Mouse (Mus musculus): ENCODE results near the gene Gpsm2. TPM values are rescaled to one million over a fixed set of nuclear protein-coding genes. Genes with fewer than 3 reads are reported as not detected.

Gene Gpsm2
- polyA plus RNA-seq, 1 experiment from 2014 or later: 85.3 TPM

DNA sequence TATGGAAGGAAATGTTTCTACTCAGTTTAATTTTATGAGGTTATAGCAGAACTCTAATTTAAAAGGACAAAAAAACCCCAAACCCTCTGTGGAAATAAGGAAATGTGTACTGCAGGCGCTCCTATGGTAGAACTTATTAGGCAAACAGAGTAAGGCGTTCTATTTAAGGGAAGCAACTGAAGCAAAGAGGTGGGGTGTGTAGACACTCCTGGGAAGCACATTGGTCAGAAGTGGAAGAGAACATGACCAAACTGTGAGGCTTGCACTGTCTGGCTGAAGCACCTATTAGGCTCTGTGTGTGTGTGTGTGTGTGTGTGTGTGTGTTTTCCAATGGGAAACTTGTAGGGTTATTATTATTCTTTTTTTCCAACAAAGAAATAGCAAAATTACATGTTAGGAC, 2.8 kb downstream of the Gpsm2 start:
- no peaks in the 10 kb centered on the region for H3K9me3 ChIP-seq (replicated peaks)
- no peak for DNase-seq (ENCODE audit: low spot score)
- H3K27me3 ChIP-seq (ENCODE audit: low read depth, poor library complexity, severe bottlenecking): no peaks in the 10 kb centered on the region
- H3K27ac ChIP-seq: no peak overlapping the region
- H3K36me3 ChIP-seq: peaks cover 26% of the 10 kb centered on the region
- peaks cover 29% of the 10 kb centered on the region for H3K4me1 ChIP-seq
- 0 out of 2 replicates have a peak overlapping the region, but pooled peaks have one; percentile 10 for H3K4me3 ChIP-seq
- WGBS: 91% methylated on average over 2 of the region's 2 CpGs

- DNase-seq (ENCODE audit: low spot score): no peak
- H3K4me3 ChIP-seq: no peak overlapping the region
- no peaks in the 10 kb centered on the region for H3K27me3 ChIP-seq (ENCODE audit: low read depth, poor library complexity, severe bottlenecking)
- H3K36me3 ChIP-seq: peaks cover 30% of the 10 kb centered on the region
- WGBS: 79% methylated on average over 3 of the region's 3 CpGs
- H3K27ac ChIP-seq: no peak overlapping the region
- H3K4me1 ChIP-seq: peaks cover 32% of the 10 kb centered on the region
- H3K9me3 ChIP-seq (replicated peaks): no peaks in the 10 kb centered on the region
Measured at GRCm38 (mm10) chr3:108717896-108718502, 4.1 kb downstream of the Gpsm2 start.

DNA sequence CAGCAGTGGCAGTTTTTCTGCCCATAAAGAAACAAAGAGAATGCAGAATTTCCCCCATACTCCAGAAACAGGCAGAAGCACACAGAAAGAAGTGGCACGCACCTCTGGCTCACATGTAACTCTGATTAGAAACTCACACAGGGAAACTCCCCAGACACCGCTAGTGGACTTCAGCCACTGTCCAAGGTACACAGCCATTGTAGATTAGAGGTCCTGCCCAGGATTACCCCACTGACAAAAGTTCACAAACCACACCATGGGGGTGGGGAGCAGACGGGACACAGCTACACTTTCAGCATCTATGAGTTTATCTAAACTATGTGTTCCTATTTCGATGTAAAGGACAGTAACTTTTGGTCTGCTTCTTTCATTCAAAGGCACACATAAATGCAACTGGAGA, 7.3 kb downstream of the Gpsm2 start:
- 95% methylated on average over 4 of the region's 4 CpGs for WGBS
- peaks cover 16% of the 10 kb centered on the region for H3K4me1 ChIP-seq
- H3K27me3 ChIP-seq (ENCODE audit: low read depth, poor library complexity, severe bottlenecking): no peaks in the 10 kb centered on the region
- H3K27ac ChIP-seq: no peak overlapping the region
- no peak for DNase-seq (ENCODE audit: low spot score)
- peaks cover 37% of the 10 kb centered on the region for H3K36me3 ChIP-seq
- H3K9me3 ChIP-seq (replicated peaks): no peaks in the 10 kb centered on the region
- H3K4me3 ChIP-seq: no peak overlapping the region

- WGBS: 56% methylated on average over 3 of the region's 3 CpGs
- Histone ChIP-seq H3K36me3 (peaks cover 46% of the 10 kb centered on the region), H3K27ac (no peak overlapping the region)
Measured at GRCm38 (mm10) chr3:108713065-108713675, 8.9 kb downstream of the Gpsm2 start.

GRCm38 (mm10) chr3:108711296-108711695, 10.8 kb downstream of the Gpsm2 start:
- H3K27ac ChIP-seq: no peak overlapping the region
- DNase-seq (ENCODE audit: low spot score): no peak
- peaks cover 9% of the 10 kb centered on the region for H3K4me1 ChIP-seq
- peaks cover 58% of the 10 kb centered on the region for H3K36me3 ChIP-seq
- H3K4me3 ChIP-seq: no peak overlapping the region
- H3K9me3 ChIP-seq (replicated peaks): no peaks in the 10 kb centered on the region
- WGBS: 90% methylated on average over 5 of the region's 5 CpGs
- no peaks in the 10 kb centered on the region for H3K27me3 ChIP-seq (ENCODE audit: low read depth, poor library complexity, severe bottlenecking)

More at GRCm38 (mm10) chr3:108713065-108713675, 8.9 kb downstream of the Gpsm2 start:
- Histone ChIP-seq H3K4me3 (no peak overlapping the region), H3K27me3 (ENCODE audit: low read depth, poor library complexity, severe bottlenecking) (no peaks in the 10 kb centered on the region), H3K4me1 (peaks cover 9% of the 10 kb centered on the region), H3K9me3 (replicated peaks) (no peaks in the 10 kb centered on the region)
- DNase-seq (ENCODE audit: low spot score): no peak

DNA sequence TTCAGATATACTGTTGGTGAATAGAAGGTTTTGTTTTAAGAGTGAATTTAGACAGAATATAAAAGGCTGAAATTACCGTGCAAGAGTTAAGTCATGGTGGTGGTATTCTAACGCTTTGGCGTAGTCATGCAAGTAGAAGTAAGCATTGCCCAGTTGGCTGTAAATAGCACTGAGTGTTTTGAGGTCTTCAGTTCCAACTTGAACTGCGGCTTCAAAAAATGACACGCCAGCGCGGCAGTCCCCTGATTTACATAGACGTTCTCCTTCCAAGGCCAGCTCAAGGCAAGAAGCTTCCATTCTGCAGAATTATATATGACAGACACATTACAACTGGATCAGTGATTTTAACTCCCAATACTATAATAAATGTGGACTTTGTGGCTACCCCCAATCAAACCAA, 19.3 kb downstream of the Gpsm2 start:
- H3K27ac ChIP-seq: no peak overlapping the region
- peaks cover 86% of the 10 kb centered on the region for H3K36me3 ChIP-seq
- 96% methylated on average over 8 of the region's 8 CpGs for WGBS
- H3K27me3 ChIP-seq (ENCODE audit: low read depth, poor library complexity, severe bottlenecking): no peaks in the 10 kb centered on the region
- no peaks in the 10 kb centered on the region for H3K9me3 ChIP-seq (replicated peaks)
- no peak overlapping the region for H3K4me3 ChIP-seq
- DNase-seq (ENCODE audit: low spot score): no peak
- H3K4me1 ChIP-seq: 0 out of 2 replicates have a peak, but pooled peaks cover 3% of the 10 kb centered on the region

DNA sequence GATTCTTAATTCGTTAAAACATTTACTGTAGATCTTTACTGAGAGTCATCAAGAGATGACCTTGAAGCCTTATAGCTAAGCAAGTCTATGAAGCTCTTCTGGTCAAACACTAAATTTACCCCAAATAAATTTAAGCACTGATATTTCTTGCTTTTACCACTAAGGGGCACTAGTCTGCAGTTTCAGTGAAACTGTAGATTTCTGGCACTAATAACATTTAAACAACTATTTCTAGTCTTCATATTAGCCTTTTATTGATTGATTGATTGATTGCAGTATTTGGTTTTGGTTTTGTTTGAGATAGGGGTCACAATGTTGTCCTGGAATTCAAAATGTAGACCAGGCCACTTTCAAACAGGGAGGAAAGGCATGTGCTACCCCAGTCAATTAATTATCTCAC, 20.9 kb downstream of the Gpsm2 start:
- Histone ChIP-seq H3K27ac (no peak overlapping the region), H3K27me3 (ENCODE audit: low read depth, poor library complexity, severe bottlenecking) (no peaks in the 10 kb centered on the region), H3K36me3 (peaks cover 86% of the 10 kb centered on the region), H3K4me3 (no peak overlapping the region), H3K9me3 (replicated peaks) (no peaks in the 10 kb centered on the region), H3K4me1 (0 out of 2 replicates have a peak, but pooled peaks cover 3% of the 10 kb centered on the region)
- WGBS: 83% methylated on average over 1 of the region's 1 CpGs
- no peak for DNase-seq (ENCODE audit: low spot score)

- Histone ChIP-seq H3K4me3 (no peak overlapping the region), H3K27me3 (ENCODE audit: low read depth, poor library complexity, severe bottlenecking) (no peaks in the 10 kb centered on the region), H3K4me1 (0 out of 2 replicates have a peak, but pooled peaks cover 3% of the 10 kb centered on the region), H3K36me3 (peaks cover 86% of the 10 kb centered on the region), H3K27ac (no peak overlapping the region), H3K9me3 (replicated peaks) (no peaks in the 10 kb centered on the region)
- no peak for DNase-seq (ENCODE audit: low spot score)
- WGBS: 92% methylated on average over 4 of the region's 4 CpGs
Measured at GRCm38 (mm10) chr3:108699786-108700185, 22.3 kb downstream of the Gpsm2 start.

DNA sequence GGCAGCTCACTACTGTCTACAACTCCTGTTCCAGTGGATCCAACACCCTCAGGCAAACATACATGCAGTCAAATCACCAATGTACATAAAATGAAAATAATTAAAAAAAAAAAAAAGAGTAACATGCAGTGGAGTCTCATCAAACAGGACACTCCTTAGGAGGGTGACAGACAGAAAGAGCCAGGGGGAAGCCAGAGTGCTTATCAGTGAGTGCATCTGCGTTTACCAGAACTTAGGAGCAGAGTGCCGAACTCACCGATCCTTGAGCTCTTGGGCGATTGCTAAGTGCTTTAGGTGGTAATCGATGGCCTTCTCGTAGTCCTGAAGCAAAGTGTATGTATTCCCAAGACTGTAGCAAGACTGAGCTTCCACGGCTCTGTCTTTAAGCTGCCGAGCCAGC, 23.4 kb downstream of the Gpsm2 start:
- no peak overlapping the region for H3K27ac ChIP-seq
- DNase-seq (ENCODE audit: low spot score): no peak
- no peak overlapping the region for H3K4me3 ChIP-seq
- H3K36me3 ChIP-seq: peaks cover 98% of the 10 kb centered on the region
- whole genome bisulfite sequencing: 91% methylated on average over 8 of the region's 8 CpGs
- no peaks in the 10 kb centered on the region for H3K4me1 ChIP-seq
- no peaks in the 10 kb centered on the region for H3K27me3 ChIP-seq (ENCODE audit: low read depth, poor library complexity, severe bottlenecking)
- H3K9me3 ChIP-seq (replicated peaks): no peaks in the 10 kb centered on the region

- no peak overlapping the region for H3K27ac ChIP-seq
- 85% methylated on average over 9 of the region's 9 CpGs for WGBS
- H3K4me1 ChIP-seq: no peaks in the 10 kb centered on the region; the same call in 1 of the 2 replicates
- no peaks in the 10 kb centered on the region for H3K27me3 ChIP-seq (ENCODE audit: low read depth, poor library complexity, severe bottlenecking)
- no peak for DNase-seq (ENCODE audit: low spot score)
- no peaks in the 10 kb centered on the region for H3K9me3 ChIP-seq (replicated peaks)
- peaks cover 80% of the 10 kb centered on the region for H3K36me3 ChIP-seq
- H3K4me3 ChIP-seq: no peak overlapping the region
Measured at GRCm38 (mm10) chr3:108694321-108694720, 27.8 kb downstream of the Gpsm2 start.

DNA sequence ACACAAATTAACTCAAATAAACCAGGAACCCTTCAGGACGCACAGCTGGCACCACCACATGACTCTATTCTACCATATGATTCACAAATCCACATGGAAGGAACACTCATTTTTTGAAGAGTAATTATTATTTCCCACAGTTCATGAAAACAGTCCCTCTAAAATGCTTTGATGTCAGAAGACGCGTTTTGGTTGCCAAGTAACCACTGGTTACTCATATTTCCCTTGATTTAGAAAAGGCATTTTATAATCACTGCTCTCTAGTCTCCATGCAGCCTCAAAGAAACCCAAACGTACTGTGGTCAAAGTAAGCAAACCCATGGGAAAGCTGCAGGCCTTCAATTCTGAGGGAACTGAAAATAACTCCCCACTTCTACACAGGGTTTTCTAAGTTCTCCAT, 32.1 kb downstream of the Gpsm2 start:
- H3K36me3 ChIP-seq: peaks cover 80% of the 10 kb centered on the region
- 89% methylated on average over 4 of the region's 4 CpGs for WGBS
- H3K4me3 ChIP-seq: no peak overlapping the region
- H3K27ac ChIP-seq: peak overlapping the region; percentile 39; the same call in 1 of the 2 replicates
- DNase-seq (ENCODE audit: low spot score): no peak
- no peaks in the 10 kb centered on the region; the same call in 1 of the 2 replicates for H3K4me1 ChIP-seq
- H3K27me3 ChIP-seq (ENCODE audit: low read depth, poor library complexity, severe bottlenecking): no peaks in the 10 kb centered on the region
- H3K9me3 ChIP-seq (replicated peaks): no peaks in the 10 kb centered on the region

GRCm38 (mm10) chr3:108689446-108689845, 32.7 kb downstream of the Gpsm2 start:
- DNase-seq (ENCODE audit: low spot score): no peak
- no peaks in the 10 kb centered on the region for H3K27me3 ChIP-seq (ENCODE audit: low read depth, poor library complexity, severe bottlenecking)
- peaks cover 77% of the 10 kb centered on the region for H3K36me3 ChIP-seq
- H3K27ac ChIP-seq: peak overlapping the region; percentile 39; the same call in 1 of the 2 replicates
- H3K4me3 ChIP-seq: no peak overlapping the region
- 87% methylated on average over 8 of the region's 8 CpGs for WGBS
- no peaks in the 10 kb centered on the region for H3K9me3 ChIP-seq (replicated peaks)
- no peaks in the 10 kb centered on the region; the same call in 1 of the 2 replicates for H3K4me1 ChIP-seq

- no peaks in the 10 kb centered on the region for H3K9me3 ChIP-seq (replicated peaks)
- no peak for DNase-seq (ENCODE audit: low spot score)
- WGBS: 90% methylated on average over 6 of the region's 6 CpGs
- H3K27ac ChIP-seq: peak overlapping the region; percentile 39; the same call in 1 of the 2 replicates
- H3K4me3 ChIP-seq: no peak overlapping the region
- no peaks in the 10 kb centered on the region for H3K27me3 ChIP-seq (ENCODE audit: low read depth, poor library complexity, severe bottlenecking)
- H3K36me3 ChIP-seq: peaks cover 77% of the 10 kb centered on the region
- no peaks in the 10 kb centered on the region; the same call in 1 of the 2 replicates for H3K4me1 ChIP-seq
Measured at GRCm38 (mm10) chr3:108689015-108689441, 33.1 kb downstream of the Gpsm2 start.

Measured in limb, embryonic 10.5 days (tissue).